Mouse (Mus musculus): ENCODE data around the gene Gm3526.
"Not testable (repeated sequence)": the region's sequence is repeated elsewhere in the genome, so short reads cannot be mapped to it uniquely, and the experiment has no call there.

Gene Gm3526

GRCm38 (mm10) chr14:5260480-5260879 lies at the start of gene Gm3526:
Gene Gm3526 (minus strand): TSS chr14:5260580.
- DNase-seq, result not testable (repeated sequence)

All from kidney, postnatal 25 days (tissue).